Mouse (Mus musculus) MEL (cell line): Measurements from ENCODE around the gene Parp1. TPM values are rescaled to one million over a fixed set of nuclear protein-coding genes. Genes with fewer than 3 reads are reported as not detected.
A peak's percentile ranks its signal among the peaks of the same experiment; 100 is the strongest.

ENCODE experiments used
- DNase-seq: peaks from one replicate; pipeline ENCODE4 v3.0.0; 2011; ENCODE audit warnings: low read depth, low spot score
- H3K27ac ChIP-seq: 2 replicates; pipeline ENCODE4 v1.5.1; 2012; ENCODE audit warnings: low read depth, mild to moderate bottlenecking, control low read depth, low read length, moderate library complexity; ENCODE audit not compliant: control insufficient read depth
- H3K27me3 ChIP-seq, 2 experiments: fragments of 150-350 bp in 1 of 2; sonication (generic) in 1 of 2; 2 replicates each; pipeline ENCODE4 v1.6.1; 2012; ENCODE audit warnings: low read length in 2 of 2, mild to moderate bottlenecking in 2 of 2, improper control_type of control experiment in 1 of 2, moderate library complexity in 1 of 2; ENCODE audit not compliant: insufficient read depth in 2 of 2, control insufficient read depth in 1 of 2
- H3K36me3 ChIP-seq, 2 experiments: 2 replicates each; pipeline ENCODE4 v1.6.1; 2012 to 2014; ENCODE audit warnings: low read length in 2 of 2, improper control_type of control experiment in 1 of 2, inconsistent platforms in 1 of 2, mild to moderate bottlenecking in 1 of 2; ENCODE audit not compliant: insufficient read depth in 2 of 2, control insufficient read depth in 1 of 2
- H3K4me1 ChIP-seq, 2 experiments: fragments of 150-350 bp in 1 of 2; sonication (generic) in 1 of 2; 2 replicates each; pipeline ENCODE4 v1.6.1; 2012; ENCODE audit warnings: low read length in 2 of 2, improper control_type of control experiment in 1 of 2, mild to moderate bottlenecking in 1 of 2; ENCODE audit not compliant: insufficient read depth in 2 of 2, control insufficient read depth in 1 of 2
- H3K4me3 ChIP-seq, 2 experiments: fragments of 150-350 bp in 1 of 2; sonication (generic) in 1 of 2; 2 replicates each; pipeline ENCODE4 v1.5.1; 2012; ENCODE audit warnings: low read depth in 2 of 2, low read length in 2 of 2, mild to moderate bottlenecking in 2 of 2, moderate library complexity in 2 of 2, control low read depth in 1 of 2, improper control_type of control experiment in 1 of 2; ENCODE audit not compliant: control insufficient read depth in 1 of 2, insufficient read depth in 1 of 2
- H3K79me2 ChIP-seq: 2 replicates; pipeline ENCODE4 v1.6.1; 2012; ENCODE audit warnings: mild to moderate bottlenecking, low read length, moderate library complexity; ENCODE audit not compliant: control insufficient read depth, poor library complexity, insufficient read depth
- H3K9ac ChIP-seq: 2 replicates; pipeline ENCODE4 v1.6.1; 2012; ENCODE audit warnings: low read depth, mild to moderate bottlenecking, control low read depth, low read length, moderate library complexity; ENCODE audit not compliant: control insufficient read depth, poor library complexity, severe bottlenecking
- H3K9me3 ChIP-seq: fragments of 150-350 bp; sonication (generic); replicated peaks from 2 replicates; pipeline ENCODE4 v1.6.1; 2012; ENCODE audit warnings: mild to moderate bottlenecking, low read length, improper control_type of control experiment, moderate library complexity; ENCODE audit not compliant: insufficient read depth
- CHD2 ChIP-seq: IDR thresholded peaks from 2 replicates; pipeline ENCODE4 v1.6.1; 2011; ENCODE audit warnings: low read length, improper control_type of control experiment
- CTCF ChIP-seq, 3 experiments: IDR thresholded peaks in 2 of 3; conservative IDR thresholded peaks in 1 of 3; 2 replicates each; pipeline ENCODE4 v1.5.1; 2011 to 2012; ENCODE audit warnings: low read length in 3 of 3, low read depth in 2 of 3, mild to moderate bottlenecking in 2 of 3, improper control_type of control experiment in 1 of 3, inconsistent platforms in 1 of 3, mixed read lengths in 1 of 3, moderate library complexity in 1 of 3; ENCODE audit not compliant: control insufficient read depth in 1 of 3, insufficient read depth in 1 of 3, poor library complexity in 1 of 3, severe bottlenecking in 1 of 3
- GABPA ChIP-seq: IDR thresholded peaks from 2 replicates; pipeline ENCODE4 v1.6.1; 2012; ENCODE audit warnings: low read depth, mild to moderate bottlenecking, inconsistent platforms, low read length, improper control_type of control experiment, moderate library complexity
- KAT2A ChIP-seq: conservative IDR thresholded peaks from 2 replicates; pipeline ENCODE4 v1.6.1; 2012; ENCODE audit warnings: low read depth, low read length, improper control_type of control experiment, inconsistent platforms
- MAX ChIP-seq: IDR thresholded peaks from 2 replicates; pipeline ENCODE4 v1.6.1; 2011; ENCODE audit warnings: low read length, improper control_type of control experiment
- MAZ ChIP-seq: IDR thresholded peaks from 2 replicates; pipeline ENCODE4 v1.6.1; 2012; ENCODE audit warnings: low read depth, mild to moderate bottlenecking, inconsistent platforms, low read length, improper control_type of control experiment
- MEF2A ChIP-seq: IDR thresholded peaks from 2 replicates; pipeline ENCODE4 v1.6.1; 2014; ENCODE audit warnings: low read depth, mild to moderate bottlenecking, inconsistent platforms, low read length, improper control_type of control experiment; ENCODE audit not compliant: poor library complexity, insufficient replicate concordance, severe bottlenecking; ENCODE audit errors: extremely low read depth
- MYC ChIP-seq: IDR thresholded peaks from 2 replicates; pipeline ENCODE4 v1.6.1; 2011; ENCODE audit warnings: low read depth, mild to moderate bottlenecking, low read length, improper control_type of control experiment, moderate library complexity
- NRF1 ChIP-seq: IDR thresholded peaks from 2 replicates; pipeline ENCODE4 v1.6.1; 2014; ENCODE audit warnings: low read depth, mild to moderate bottlenecking, inconsistent platforms, low read length, improper control_type of control experiment, moderate library complexity; ENCODE audit not compliant: poor library complexity, insufficient read depth, severe bottlenecking
- POLR2A ChIP-seq, 2 experiments: IDR thresholded peaks; 2 replicates each; pipeline ENCODE4 v1.6.1; 2011 to 2012; ENCODE audit warnings: low read length in 2 of 2, mild to moderate bottlenecking in 2 of 2, control low read depth in 1 of 2, improper control_type of control experiment in 1 of 2, low read depth in 1 of 2, moderate library complexity in 1 of 2; ENCODE audit not compliant: control insufficient read depth in 1 of 2, insufficient read depth in 1 of 2, poor library complexity in 1 of 2
- POLR2AphosphoS2 ChIP-seq: IDR thresholded peaks from 2 replicates; pipeline ENCODE4 v1.6.1; 2011; ENCODE audit warnings: low read length, improper control_type of control experiment
- POLR2AphosphoS5 ChIP-seq: IDR thresholded peaks from 2 replicates; pipeline ENCODE4 v1.6.1; 2012; ENCODE audit warnings: low read depth, borderline replicate concordance, mild to moderate bottlenecking, inconsistent platforms, low read length, moderate library complexity, mixed read lengths
- RAD21 ChIP-seq: IDR thresholded peaks from 2 replicates; pipeline ENCODE4 v1.6.1; 2011; ENCODE audit warnings: mild to moderate bottlenecking, low read depth, low read length, improper control_type of control experiment
- SIN3A ChIP-seq: IDR thresholded peaks from 2 replicates; pipeline ENCODE4 v1.6.1; 2012; ENCODE audit warnings: low read length, improper control_type of control experiment, inconsistent platforms
- SMC3 ChIP-seq: IDR thresholded peaks from 2 replicates; pipeline ENCODE4 v1.6.1; 2011; ENCODE audit warnings: low read depth, low read length, improper control_type of control experiment
- TAL1 ChIP-seq: IDR thresholded peaks from 2 replicates; pipeline ENCODE4 v1.6.1; 2012; ENCODE audit warnings: mild to moderate bottlenecking, inconsistent platforms, low read length, moderate library complexity, mixed read lengths
- TBP ChIP-seq: IDR thresholded peaks from 2 replicates; pipeline ENCODE4 v1.8.0; 2011; ENCODE audit warnings: low read depth, low read length, improper control_type of control experiment
- UBTF ChIP-seq: IDR thresholded peaks from 2 replicates; pipeline ENCODE4 v1.6.1; 2012; ENCODE audit warnings: low read depth, mild to moderate bottlenecking, inconsistent platforms, low read length, improper control_type of control experiment, moderate library complexity, borderline replicate concordance; ENCODE audit not compliant: insufficient read depth
- ZC3H11A ChIP-seq: IDR thresholded peaks from 2 replicates; pipeline ENCODE4 v1.6.1; 2012; ENCODE audit warnings: low read depth, mild to moderate bottlenecking, inconsistent platforms, low read length, improper control_type of control experiment
- ZMIZ1 ChIP-seq: IDR thresholded peaks from 2 replicates; pipeline ENCODE4 v1.6.1; 2012; ENCODE audit warnings: low read depth, mild to moderate bottlenecking, inconsistent platforms, low read length, improper control_type of control experiment, moderate library complexity
- ZNF384 ChIP-seq: IDR thresholded peaks from 2 replicates; pipeline ENCODE4 v1.6.1; 2012; ENCODE audit warnings: low read depth, mild to moderate bottlenecking, inconsistent platforms, low read length, improper control_type of control experiment
- polyA plus RNA-seq, 2 experiments: library from polyadenylated mRNA; stranded (reverse) in 1 of 2; unstranded in 1 of 2; fragments of >175 nt in 1 of 2; fragments of >200 nt in 1 of 2; gene quantifications; 2 replicates each; pipeline versions ENCODE4 v1.2.1 to v1.2.4; 2012; ENCODE audit warnings: low replicate concordance in 2 of 2, low read depth in 1 of 2; ENCODE audit not compliant: insufficient read length in 2 of 2, insufficient read depth in 1 of 2, missing spikeins in 1 of 2
- total RNA-seq: library from RNA; depleted of rRNA; stranded (reverse); fragments of 300-350 nt; gene quantifications from 2 replicates; pipeline ENCODE4 v1.2.3, GENCODE M21; 2012

Gene Parp1
- total and polyA plus RNA-seq, 3 experiments: 136 to 188 (median 140) TPM

GRCm38 (mm10) chr1:180622389-180622788 is 53.7 kb downstream of the Parp1 start:
- no peaks in the 10 kb centered on the region for H3K4me1 ChIP-seq
- H3K36me3 ChIP-seq: no peaks in the 10 kb centered on the region
- H3K9me3 ChIP-seq: no peaks in the 10 kb centered on the region
- no peak overlapping the region for H3K4me3 ChIP-seq
- no peak overlapping the region for H3K27ac ChIP-seq
- TF ChIP-seq CHD2 (no peak), SIN3A (no peak), ZNF384 (no peak), POLR2A (IDR thresholded peaks at IDR 0.05; ENCODE audit: control insufficient read depth in 1 of 2, insufficient read depth in 1 of 2, low read depth in 1 of 2, low read length in 2 of 2, poor library complexity in 1 of 2) (no peak), UBTF (no peak)
- peak; percentile 18 for DNase-seq
- H3K27me3 ChIP-seq: no peaks in the 10 kb centered on the region
- no peaks in the 10 kb centered on the region for H3K79me2 ChIP-seq
- no peak overlapping the region for H3K9ac ChIP-seq

GRCm38 (mm10) chr1:180623911-180624310 is 55.2 kb downstream of the Parp1 start:
- Histone ChIP-seq H3K4me1 (no peaks in the 10 kb centered on the region), H3K27me3 (no peaks in the 10 kb centered on the region; a peak in 1 of 4 replicates), H3K9me3 (no peaks in the 10 kb centered on the region), H3K9ac (no peak overlapping the region), H3K36me3 (no peaks in the 10 kb centered on the region), H3K79me2 (no peaks in the 10 kb centered on the region), H3K27ac (no peak overlapping the region), H3K4me3 (no peak overlapping the region)
- peak; percentile 60 to 88 (median 71) for TF ChIP-seq CTCF (IDR thresholded peaks at IDR 0.05 in 2 of 3, conservative IDR thresholded peaks at IDR 0.05 in 1 of 3; ENCODE audit: control insufficient read depth in 1 of 3, insufficient read depth in 1 of 3, low read depth in 2 of 3, low read length in 3 of 3, poor library complexity in 1 of 3, severe bottlenecking in 1 of 3)
- no peak for TF ChIP-seq ZMIZ1
- peak; percentile 66 for TF ChIP-seq SMC3
- no peak for TF ChIP-seq KAT2A
- TF ChIP-seq ZC3H11A: peak; percentile 30
- TF ChIP-seq RAD21: peak; percentile 60
- peak; percentile 67 for DNase-seq

- DNase-seq: no peak
- no peaks in the 10 kb centered on the region for H3K36me3 ChIP-seq
- H3K79me2 ChIP-seq: no peaks in the 10 kb centered on the region
- H3K27me3 ChIP-seq: no peaks in the 10 kb centered on the region; a peak in 1 of 4 replicates
- TF ChIP-seq RAD21: no peak
- no peak for TF ChIP-seq TBP
- TF ChIP-seq SMC3: no peak
- no peak for TF ChIP-seq POLR2AphosphoS5
- no peak for TF ChIP-seq GABPA
- no peak for TF ChIP-seq NRF1
- TF ChIP-seq MEF2A: no peak
- TF ChIP-seq POLR2AphosphoS2: no peak
- TF ChIP-seq MAX: no peak
- no peak for TF ChIP-seq SIN3A
- TF ChIP-seq TAL1: no peak
- TF ChIP-seq MAZ: no peak
- no peak for TF ChIP-seq MYC
- H3K9me3 ChIP-seq: no peaks in the 10 kb centered on the region
- H3K4me1 ChIP-seq: no peaks in the 10 kb centered on the region
- no peak overlapping the region for H3K4me3 ChIP-seq
- H3K9ac ChIP-seq: no peak overlapping the region
- no peak overlapping the region for H3K27ac ChIP-seq
Observed at GRCm38 (mm10) chr1:180626141-180626540, 57.4 kb downstream of the Parp1 start.
